Mouse (Mus musculus) gastrocnemius, postnatal 25 days (tissue): Measurements from ENCODE around the gene Mgmt. TPM values are rescaled to one million over a fixed set of nuclear protein-coding genes. Genes with fewer than 3 reads are reported as not detected.

Source experiments
- DNase-seq: peaks from one replicate; pipeline ENCODE4 v3.0.0; 2022
- total RNA-seq, 2 experiments: library from RNA; stranded (reverse); gene quantifications; 1 replicate in 1 of 2; 2 replicates in 1 of 2; pipeline ENCODE4 v1.2.3; 2021

Mgmt gene
- total RNA-seq, 2 experiments from 2014 or later = 1.8 to 2.5 TPM

GRCm38 (mm10) chr7:137001783-137002182, 107.4 kb downstream of the Mgmt start:
- DNase-seq = no peak

GRCm38 (mm10) chr7:137002431-137002830, 108.0 kb downstream of the Mgmt start:
- DNase-seq = no peak

GRCm38 (mm10) chr7:137005293-137005692, 110.9 kb downstream of the Mgmt start:
- DNase-seq = no peak

- no peak for DNase-seq
These were observed 113.9 kb downstream of the Mgmt start for GRCm38 (mm10) chr7:137008321-137008720.

- DNase-seq = no peak
These were observed 115.4 kb downstream of the Mgmt start for GRCm38 (mm10) chr7:137009732-137010275.

GRCm38 (mm10) chr7:137010451-137010850, 116.0 kb downstream of the Mgmt start:
- no peak for DNase-seq

- no peak for DNase-seq
These were observed 118.3 kb downstream of the Mgmt start for GRCm38 (mm10) chr7:137012687-137013086.

GRCm38 (mm10) chr7:137013433-137013832, 119.0 kb downstream of the Mgmt start:
- no peak for DNase-seq

- no peak for DNase-seq
These were observed 124.2 kb downstream of the Mgmt start for GRCm38 (mm10) chr7:137018614-137019013.

- no peak for DNase-seq
These were observed 125.8 kb downstream of the Mgmt start for GRCm38 (mm10) chr7:137020195-137020594.

- no peak for DNase-seq
These were observed 136.4 kb downstream of the Mgmt start for GRCm38 (mm10) chr7:137030789-137031188.

GRCm38 (mm10) chr7:137033177-137033576, 138.8 kb downstream of the Mgmt start:
- DNase-seq = no peak

GRCm38 (mm10) chr7:137034986-137035385, 140.6 kb downstream of the Mgmt start:
- DNase-seq = no peak

- DNase-seq = no peak
These were observed 141.5 kb downstream of the Mgmt start for GRCm38 (mm10) chr7:137035916-137036315.

- DNase-seq = no peak
These were observed 143.1 kb downstream of the Mgmt start for GRCm38 (mm10) chr7:137037471-137037870.

- no peak for DNase-seq
These were observed 143.5 kb downstream of the Mgmt start for GRCm38 (mm10) chr7:137037872-137038271.

- DNase-seq = no peak
These were observed 144.0 kb downstream of the Mgmt start for GRCm38 (mm10) chr7:137038311-137038945.

GRCm38 (mm10) chr7:137038946-137039320, 144.5 kb downstream of the Mgmt start:
- DNase-seq = no peak

GRCm38 (mm10) chr7:137040646-137041045, 146.2 kb downstream of the Mgmt start:
- no peak for DNase-seq

- DNase-seq = no peak
These were observed 152.5 kb downstream of the Mgmt start for GRCm38 (mm10) chr7:137046891-137047290.

- DNase-seq = no peak
These were observed 153.9 kb downstream of the Mgmt start for GRCm38 (mm10) chr7:137048086-137048922.

GRCm38 (mm10) chr7:137054343-137054742, 159.9 kb downstream of the Mgmt start:
- DNase-seq = no peak

GRCm38 (mm10) chr7:137056126-137056525, 161.7 kb downstream of the Mgmt start:
- no peak for DNase-seq
